Mouse (Mus musculus) cerebellum, postnatal 10 days (tissue): ENCODE measurements around the gene Tdp2.
A peak's percentile ranks its signal among the peaks of the same experiment; 100 is the strongest.

Experiments
- DNase-seq, 2 experiments: peaks; one replicate each; pipeline ENCODE4 v3.0.0; 2021; ENCODE audit warnings: mixed read lengths in 2 of 2

Gene Tdp2

DNA sequence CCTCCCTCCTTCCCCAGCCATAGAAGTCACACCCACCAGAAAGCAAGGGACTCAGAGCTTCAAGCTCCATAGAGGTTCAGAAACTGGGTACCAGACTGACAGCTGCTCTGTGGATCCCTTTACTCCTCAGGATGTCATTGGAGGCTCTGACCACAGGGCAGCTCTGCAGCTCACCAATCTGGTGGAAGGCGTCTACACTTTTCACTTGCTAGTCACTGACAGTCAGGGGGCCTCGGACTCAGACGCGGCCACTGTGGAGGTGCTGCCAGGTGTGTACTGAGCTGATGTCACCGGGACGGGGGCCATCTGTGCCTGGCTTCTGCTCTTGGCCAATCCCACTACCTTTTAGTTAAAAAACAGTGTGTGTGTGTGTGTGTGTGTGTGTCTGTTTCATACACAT is 50.9 kb downstream of the Tdp2 start:
- DNase-seq: peak; percentile 34 to 40

DNA sequence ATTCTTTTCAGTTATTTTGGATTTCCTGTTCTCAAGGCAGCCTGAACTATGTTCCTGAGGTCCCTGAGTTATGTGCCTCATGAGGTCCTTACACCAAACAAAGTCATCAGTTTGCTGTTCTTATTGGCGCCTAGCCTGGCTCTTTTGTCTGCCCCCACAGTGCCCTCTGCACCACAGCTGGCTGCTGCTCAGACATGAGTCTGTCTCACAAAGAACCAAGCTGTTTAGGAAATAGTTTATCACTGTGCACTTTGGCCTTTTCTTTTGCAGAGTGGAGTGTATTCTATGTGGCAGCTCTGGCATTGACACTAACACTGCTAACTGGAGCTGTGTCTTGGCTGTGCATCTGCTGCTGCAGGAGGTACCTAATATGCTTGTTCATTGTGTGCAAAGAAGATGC is 58.1 kb downstream of the Tdp2 start:
- DNase-seq: no peak
